Mouse (Mus musculus): ENCODE measurements at regions not wholly inside any gene's neighbourhood (a gene's known extent, or its start where the extent isn't known, plus 50 kb on each side); places are given as distances from the start of the nearest gene placed in this dataset.
A peak's percentile ranks its signal among the peaks of the same experiment; 100 is the strongest.

- intact Hi-C loops (cut with DNase I) = no loop called here
- DNase-seq (ENCODE audit: extremely low spot score in 1 of 2, low spot score in 2 of 2) = no peak
These were observed 101.4 kb upstream of the Selenok start for GRCm38 (mm10) chr14:29866455-29867275.

- no peak for DNase-seq (ENCODE audit: extremely low spot score in 1 of 2, low spot score in 2 of 2)
- intact Hi-C loops (cut with DNase I) = no loop called here
These were observed 100.8 kb upstream of the Selenok start for GRCm38 (mm10) chr14:29867311-29867710.

GRCm38 (mm10) chr14:29869930-29870329, 98.2 kb upstream of the Selenok start:
- DNase-seq (ENCODE audit: extremely low spot score in 1 of 2, low spot score in 2 of 2) = no peak
- intact Hi-C loops (cut with DNase I) = no loop called here

- intact Hi-C loops (cut with DNase I) = no loop called here
- no peak for DNase-seq (ENCODE audit: extremely low spot score in 1 of 2, low spot score in 2 of 2)
These were observed 91.4 kb upstream of the Selenok start for GRCm38 (mm10) chr14:29876668-29877067.

GRCm38 (mm10) chr14:29877671-29878422, 90.3 kb upstream of the Selenok start:
- peak in 1 of 2 experiments; percentile 57 for DNase-seq (ENCODE audit: extremely low spot score in 1 of 2, low spot score in 2 of 2)
- intact Hi-C loops (cut with DNase I) = no loop called here

- intact Hi-C loops (cut with DNase I) = no loop called here
- DNase-seq (ENCODE audit: extremely low spot score in 1 of 2, low spot score in 2 of 2) = no peak
These were observed 89.7 kb upstream of the Selenok start for GRCm38 (mm10) chr14:29878423-29878800.

GRCm38 (mm10) chr14:29879283-29879682, 88.8 kb upstream of the Selenok start:
- intact Hi-C loops (cut with DNase I) = no loop called here
- DNase-seq (ENCODE audit: extremely low spot score in 1 of 2, low spot score in 2 of 2) = no peak

- intact Hi-C loops (cut with DNase I) = no loop called here
- DNase-seq (ENCODE audit: extremely low spot score in 1 of 2, low spot score in 2 of 2) = no peak
These were observed 85.3 kb upstream of the Selenok start for GRCm38 (mm10) chr14:29882666-29883344.

- DNase-seq (ENCODE audit: extremely low spot score in 1 of 2, low spot score in 2 of 2) = peak; percentile 31 to 87
- intact Hi-C loops (cut with DNase I) = no loop called here
These were observed 72.6 kb upstream of the Selenok start for GRCm38 (mm10) chr14:29895332-29895988.

GRCm38 (mm10) chr14:29895989-29896675, 72.0 kb upstream of the Selenok start:
- DNase-seq (ENCODE audit: extremely low spot score in 1 of 2, low spot score in 2 of 2) = peak in 1 of 2 experiments; percentile 29
- intact Hi-C loops (cut with DNase I) = no loop called here

- no peak for DNase-seq (ENCODE audit: extremely low spot score in 1 of 2, low spot score in 2 of 2)
- intact Hi-C loops (cut with DNase I) = no loop called here
These were observed 67.2 kb upstream of the Selenok start for GRCm38 (mm10) chr14:29900931-29901330.

GRCm38 (mm10) chr14:29903574-29903973, 64.5 kb upstream of the Selenok start:
- intact Hi-C loops (cut with DNase I) = no loop called here

GRCm38 (mm10) chr14:29904856-29905255, 63.3 kb upstream of the Selenok start:
- intact Hi-C loops (cut with DNase I) = no loop called here
- no peak for DNase-seq (ENCODE audit: extremely low spot score in 1 of 2, low spot score in 2 of 2)

More at GRCm38 (mm10) chr14:29903574-29903973, 64.5 kb upstream of the Selenok start:
- no peak for DNase-seq (ENCODE audit: extremely low spot score in 1 of 2, low spot score in 2 of 2)

- intact Hi-C loops (cut with DNase I) = no loop called here
- no peak for DNase-seq (ENCODE audit: extremely low spot score in 1 of 2, low spot score in 2 of 2)
These were observed 58.4 kb upstream of the Selenok start for GRCm38 (mm10) chr14:29909741-29910140.
